Mouse (Mus musculus) erythroblast, embryonic 14.5 days (primary cell): ENCODE results near the gene Tmem110. TPM values are rescaled to one million over a fixed set of nuclear protein-coding genes. Genes with fewer than 3 reads are reported as not detected.
A peak's percentile ranks its signal among the peaks of the same experiment; 100 is the strongest.

Experiments
- H3K27me3 ChIP-seq: 2 replicates; pipeline ENCODE4 v1.6.1; 2012; ENCODE audit warnings: inconsistent platforms; ENCODE audit not compliant: control insufficient read depth
- H3K36me3 ChIP-seq: 2 replicates; pipeline ENCODE4 v1.6.1; 2012; ENCODE audit warnings: mild to moderate bottlenecking, inconsistent platforms; ENCODE audit not compliant: control insufficient read depth
- H3K4me1 ChIP-seq: 2 replicates; pipeline ENCODE4 v1.6.1; 2012; ENCODE audit warnings: inconsistent platforms; ENCODE audit not compliant: control insufficient read depth
- H3K4me3 ChIP-seq: replicated peaks from 2 replicates; pipeline ENCODE3; 2012; ENCODE audit warnings: moderate library complexity, mild to moderate bottlenecking, inconsistent platforms
- H3K9me3 ChIP-seq: 2 replicates; pipeline ENCODE4 v1.6.1; 2012; ENCODE audit warnings: low read length, inconsistent platforms, mixed read lengths; ENCODE audit not compliant: control insufficient read depth
- GATA1 ChIP-seq: IDR thresholded peaks from 2 replicates; pipeline ENCODE4 v1.6.1; 2012; ENCODE audit warnings: low read length, inconsistent platforms, mixed read lengths
- TAL1 ChIP-seq: IDR thresholded peaks from 3 replicates; pipeline ENCODE4 v1.6.1; 2012; ENCODE audit warnings: low read length, inconsistent platforms, mixed read lengths
- polyA plus RNA-seq: library from polyadenylated mRNA; stranded (reverse); fragments of >175 nt; gene quantifications from 2 replicates; pipeline ENCODE4 v1.2.3, GENCODE M21; 2012

Tmem110 gene
- 2.3 and 2.8 TPM in 2 replicates for polyA plus RNA-seq

- Histone ChIP-seq H3K4me1 (peaks cover 54% of the 10 kb centered on the region), H3K9me3 (no peaks in the 10 kb centered on the region), H3K36me3 (peaks cover 13% of the 10 kb centered on the region), H3K4me3 (peak within 1 kb of the TSS; percentile 70), H3K27me3 (no peaks in the 10 kb centered on the region)
- TF ChIP-seq GATA1 (no peak), TAL1 (no peak)
Observed at GRCm38 (mm10) chr14:30825476-30826131, at the start of gene Tmem110. TSS of gene Tmem110 (plus strand) at chr14:30825590.

- TF ChIP-seq TAL1 (no peak), GATA1 (no peak)
- Histone ChIP-seq H3K27me3 (no peaks in the 10 kb centered on the region), H3K36me3 (peaks cover 62% of the 10 kb centered on the region)
Observed at GRCm38 (mm10) chr14:30784614-30785013, 40.8 kb upstream of the Tmem110 start.

GRCm38 (mm10) chr14:30789471-30789870 is 35.9 kb upstream of the Tmem110 start:
- Histone ChIP-seq H3K27me3 (no peaks in the 10 kb centered on the region), H3K4me3 (no peak overlapping the region), H3K36me3 (peaks cover 84% of the 10 kb centered on the region), H3K4me1 (peaks cover 3% of the 10 kb centered on the region), H3K9me3 (no peaks in the 10 kb centered on the region)
- TF ChIP-seq TAL1 (no peak), GATA1 (no peak)

More at GRCm38 (mm10) chr14:30784614-30785013, 40.8 kb upstream of the Tmem110 start:
- Histone ChIP-seq H3K4me1 (no peaks in the 10 kb centered on the region), H3K9me3 (no peaks in the 10 kb centered on the region), H3K4me3 (no peak overlapping the region)

- TF ChIP-seq GATA1 (no peak), TAL1 (no peak)
- peaks cover 84% of the 10 kb centered on the region for H3K36me3 ChIP-seq
- no peaks in the 10 kb centered on the region for H3K9me3 ChIP-seq
- no peak overlapping the region for H3K4me3 ChIP-seq
- H3K27me3 ChIP-seq, result no peaks in the 10 kb centered on the region
- H3K4me1 ChIP-seq, result peaks cover 3% of the 10 kb centered on the region
Observed at GRCm38 (mm10) chr14:30792871-30793270, 32.5 kb upstream of the Tmem110 start.

- Histone ChIP-seq H3K36me3 (peaks cover 75% of the 10 kb centered on the region), H3K4me1 (no peaks in the 10 kb centered on the region), H3K9me3 (no peaks in the 10 kb centered on the region), H3K27me3 (no peaks in the 10 kb centered on the region), H3K4me3 (no peak overlapping the region)
- TF ChIP-seq TAL1 (no peak), GATA1 (no peak)
Observed at GRCm38 (mm10) chr14:30801756-30802155, 23.6 kb upstream of the Tmem110 start.

GRCm38 (mm10) chr14:30821136-30821535 is 4.3 kb upstream of the Tmem110 start:
- Histone ChIP-seq H3K9me3 (no peaks in the 10 kb centered on the region), H3K36me3 (peaks cover 56% of the 10 kb centered on the region), H3K27me3 (no peaks in the 10 kb centered on the region), H3K4me1 (peaks cover 9% of the 10 kb centered on the region), H3K4me3 (no peak overlapping the region)
- TF ChIP-seq TAL1, result no peak
- no peak for TF ChIP-seq GATA1

- TF ChIP-seq TAL1, result no peak
- no peak for TF ChIP-seq GATA1
- no peak overlapping the region for H3K4me3 ChIP-seq
- H3K4me1 ChIP-seq, result peaks cover 43% of the 10 kb centered on the region
- no peaks in the 10 kb centered on the region for H3K27me3 ChIP-seq
- H3K36me3 ChIP-seq, result peaks cover 24% of the 10 kb centered on the region
- H3K9me3 ChIP-seq, result no peaks in the 10 kb centered on the region
Observed at GRCm38 (mm10) chr14:30824456-30824995, 864 bp upstream of the Tmem110 start.

- Histone ChIP-seq H3K9me3 (no peaks in the 10 kb centered on the region), H3K27me3 (no peaks in the 10 kb centered on the region), H3K4me3 (peak overlapping the region; percentile 70), H3K36me3 (peaks cover 18% of the 10 kb centered on the region), H3K4me1 (peaks cover 48% of the 10 kb centered on the region)
- TF ChIP-seq GATA1 (no peak), TAL1 (no peak)
Observed at GRCm38 (mm10) chr14:30825021-30825475, 342 bp upstream of the Tmem110 start.
